Mouse (Mus musculus) urinary bladder, postnatal 10 days (tissue): ENCODE data around the gene Adamtsl1.

ENCODE experiments used
- DNase-seq: peaks from one replicate; pipeline ENCODE4 v3.0.0; 2022; ENCODE audit warnings: low spot score

Gene Adamtsl1

DNA sequence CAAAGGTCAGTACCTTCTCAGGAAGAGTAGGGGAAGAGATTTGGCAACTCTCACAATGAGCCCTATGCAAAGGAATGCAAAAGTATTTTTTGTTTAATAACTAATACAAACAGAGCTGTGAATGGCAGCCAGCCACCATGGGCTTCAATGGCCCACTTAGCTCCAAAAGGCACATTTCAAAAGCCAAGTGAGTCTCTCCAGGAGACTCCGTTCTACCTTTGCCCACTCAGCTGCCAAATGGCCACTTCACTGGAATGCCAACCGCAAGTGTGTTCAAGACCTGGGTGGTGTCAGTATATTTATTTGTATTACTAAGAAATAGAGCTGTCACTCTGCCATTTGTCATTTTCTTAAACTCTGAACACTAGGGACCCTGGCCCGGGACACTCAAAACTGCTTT, 800.5 kb downstream of the Adamtsl1 start:
- DNase-seq, result no peak

DNA sequence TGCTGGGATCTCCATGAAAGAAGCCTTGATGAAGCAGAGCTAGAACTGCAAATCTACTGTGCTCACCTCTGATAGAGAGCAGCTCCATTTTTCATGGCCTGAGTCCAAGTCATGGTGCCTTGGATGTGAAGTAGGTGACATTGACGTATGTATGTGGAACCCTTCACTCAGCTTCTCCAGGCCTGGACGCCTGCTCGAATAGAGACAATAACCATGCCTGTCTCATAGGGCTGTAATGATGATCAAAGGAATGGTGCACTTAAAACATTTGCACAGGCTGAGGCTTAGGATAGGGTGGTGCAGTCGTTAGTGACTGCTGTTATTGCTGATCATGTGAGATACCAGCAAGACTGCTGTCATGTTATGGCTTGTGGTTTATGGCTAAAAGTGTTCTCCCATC, 801.1 kb downstream of the Adamtsl1 start:
- DNase-seq, result no peak

DNA sequence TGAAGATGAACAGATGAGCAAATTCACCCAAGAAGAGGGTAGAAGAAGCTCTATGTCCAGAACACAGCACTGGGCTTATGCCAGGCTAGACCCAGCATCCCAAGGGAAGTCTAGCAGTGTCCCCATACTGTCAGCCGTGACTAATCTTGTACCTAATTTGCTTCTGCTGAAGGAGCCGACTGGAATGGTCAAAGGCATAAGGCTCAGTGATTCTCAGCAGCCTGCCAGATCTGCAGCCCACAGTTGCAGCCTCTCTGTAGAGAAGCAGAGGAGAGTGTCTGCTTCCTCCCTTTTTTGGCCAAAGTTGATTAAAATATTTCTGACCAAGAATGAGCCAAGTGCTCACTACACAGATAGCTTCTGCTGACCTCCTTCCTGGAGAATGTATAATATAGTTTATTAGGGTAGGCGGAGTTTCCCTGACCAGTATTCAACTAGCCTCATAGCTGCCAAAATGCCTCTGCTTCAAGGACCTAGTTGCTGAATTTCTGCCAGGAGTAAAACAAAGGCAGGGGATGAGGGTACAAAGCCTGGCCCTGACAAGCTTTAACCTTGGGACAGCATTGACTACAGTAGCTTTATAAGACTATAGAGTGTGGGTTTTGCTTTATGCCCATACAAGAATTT, 804.1 kb downstream of the Adamtsl1 start:
- DNase-seq, result no peak

DNA sequence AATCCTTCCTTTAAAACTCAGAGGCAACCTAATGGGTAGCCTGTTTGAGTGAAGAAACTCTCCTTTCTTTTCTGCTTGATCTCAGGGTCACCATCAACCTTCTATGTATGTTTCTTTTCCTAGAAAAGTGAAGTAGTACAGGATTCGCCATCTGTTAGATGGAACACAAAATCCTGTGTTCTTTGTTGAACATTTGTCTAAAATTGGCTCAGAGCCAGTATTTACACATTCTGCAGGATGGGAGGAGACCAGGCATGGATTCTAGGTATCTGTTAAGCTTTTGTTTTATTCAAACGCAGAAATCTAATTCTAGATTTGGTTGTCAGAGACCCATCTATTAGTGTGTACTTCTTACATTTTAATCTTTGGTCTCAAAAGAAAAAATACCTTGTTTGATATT, 811.4 kb downstream of the Adamtsl1 start:
- DNase-seq, result no peak

DNA sequence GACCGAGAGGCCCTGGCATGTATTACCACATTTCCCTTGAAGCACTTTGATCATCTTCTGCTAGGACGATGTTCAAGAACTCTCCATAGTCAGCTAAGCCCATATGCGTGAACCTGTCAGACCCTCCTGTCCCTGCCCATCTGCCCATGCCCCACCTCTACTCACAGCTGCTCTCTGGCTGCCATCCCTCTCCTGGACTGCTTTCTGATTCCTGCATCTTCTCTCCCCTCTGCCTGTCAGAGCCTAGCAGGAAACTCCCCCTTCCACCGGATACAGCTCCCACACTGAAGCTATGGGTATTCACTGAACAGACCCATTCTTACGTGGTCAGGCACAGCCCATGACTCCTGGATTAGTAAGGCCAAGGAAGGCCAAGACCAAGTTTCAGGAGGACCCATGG, 812.0 kb downstream of the Adamtsl1 start:
- DNase-seq, result no peak

DNA sequence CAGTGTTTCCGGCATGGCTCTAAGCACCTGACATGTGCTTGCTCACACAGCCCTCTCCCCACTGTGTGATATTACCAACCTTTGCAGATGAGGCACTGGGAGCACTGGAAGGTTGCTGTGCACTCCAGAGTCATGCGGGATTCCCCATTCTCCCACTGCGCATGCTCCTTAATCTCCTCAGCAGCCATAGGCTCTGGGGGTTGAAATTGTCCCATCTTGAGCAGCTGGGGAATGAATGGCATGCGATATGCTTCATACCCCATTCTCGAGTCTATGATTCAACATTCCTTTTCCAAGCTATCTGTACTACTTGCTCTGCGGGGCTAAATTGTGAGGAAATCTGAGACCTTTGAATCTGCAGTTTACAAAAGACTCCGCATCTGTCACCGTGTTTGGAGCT, 812.7 kb downstream of the Adamtsl1 start:
- no peak for DNase-seq

DNA sequence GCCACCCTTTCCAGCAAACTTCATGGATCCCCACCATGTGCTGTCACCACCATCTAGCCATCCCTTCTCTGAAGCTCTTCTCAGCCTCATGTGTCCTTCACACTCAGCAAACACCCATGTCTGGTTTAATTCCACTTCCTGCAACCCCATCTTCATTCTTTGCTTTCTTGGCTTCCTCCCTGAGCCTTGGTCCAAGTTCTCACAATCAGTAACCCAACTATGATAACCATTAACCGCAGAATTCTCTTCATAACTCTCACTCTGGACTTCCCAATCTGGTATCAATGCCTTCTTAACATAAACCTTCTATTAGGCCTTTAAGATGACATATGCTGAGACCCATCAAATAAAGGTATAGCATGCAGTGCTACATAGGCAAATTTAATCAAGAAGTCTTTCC, 815.5 kb downstream of the Adamtsl1 start:
- DNase-seq, result no peak

DNA sequence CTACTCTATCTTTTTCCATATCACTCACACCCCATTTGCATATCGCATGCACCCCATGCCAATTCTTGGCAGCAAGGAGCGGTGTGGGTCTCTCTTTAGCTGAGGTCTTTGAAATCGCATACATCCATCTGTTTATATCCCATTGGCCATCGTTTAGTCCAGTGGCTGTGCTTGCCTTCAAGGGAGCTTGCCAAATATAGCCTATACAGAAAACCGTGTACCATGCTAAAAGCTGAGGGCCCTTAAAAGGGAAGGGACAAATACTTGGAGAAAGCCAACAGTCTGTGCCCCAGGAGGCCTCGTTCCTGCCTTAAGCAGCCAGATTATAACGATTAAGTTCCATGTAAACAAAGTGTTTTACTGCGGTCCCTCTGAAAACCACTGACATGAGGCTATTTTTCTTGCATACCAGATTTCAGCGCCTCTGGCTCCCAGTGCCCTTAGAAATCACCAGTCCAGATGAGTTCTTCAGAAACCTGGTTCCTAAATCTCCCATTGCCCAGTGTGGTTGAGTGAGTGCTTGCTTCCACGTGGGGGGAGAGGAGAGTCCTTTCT, 822.0 kb downstream of the Adamtsl1 start:
- DNase-seq, result no peak

DNA sequence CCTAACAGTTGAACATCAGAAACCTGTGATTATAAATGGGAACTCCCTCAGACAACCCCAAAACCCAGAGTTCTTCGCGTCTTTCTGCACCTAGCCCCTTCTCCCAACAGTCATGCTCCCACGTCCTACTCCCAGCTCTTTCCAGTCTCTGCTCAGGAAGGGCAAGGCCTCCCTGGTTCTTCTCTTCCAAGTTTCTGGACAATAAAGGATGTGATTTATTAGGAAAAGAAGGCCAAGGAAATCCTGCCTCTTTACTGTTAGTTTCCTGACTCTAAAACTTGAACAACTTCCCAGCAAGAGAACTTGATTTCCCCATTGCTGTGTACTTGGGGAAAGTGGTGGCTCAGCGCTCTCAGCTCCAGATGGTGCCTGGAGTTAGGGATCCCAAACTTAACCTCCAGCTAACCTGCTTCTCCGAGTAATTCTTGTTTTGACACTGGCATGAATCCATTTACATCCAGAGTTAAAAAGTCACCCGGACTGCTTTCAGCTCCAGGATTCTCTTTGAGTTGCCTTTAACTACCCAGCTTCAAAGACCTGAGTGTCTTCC, 823.3 kb downstream of the Adamtsl1 start:
- DNase-seq, result no peak

DNA sequence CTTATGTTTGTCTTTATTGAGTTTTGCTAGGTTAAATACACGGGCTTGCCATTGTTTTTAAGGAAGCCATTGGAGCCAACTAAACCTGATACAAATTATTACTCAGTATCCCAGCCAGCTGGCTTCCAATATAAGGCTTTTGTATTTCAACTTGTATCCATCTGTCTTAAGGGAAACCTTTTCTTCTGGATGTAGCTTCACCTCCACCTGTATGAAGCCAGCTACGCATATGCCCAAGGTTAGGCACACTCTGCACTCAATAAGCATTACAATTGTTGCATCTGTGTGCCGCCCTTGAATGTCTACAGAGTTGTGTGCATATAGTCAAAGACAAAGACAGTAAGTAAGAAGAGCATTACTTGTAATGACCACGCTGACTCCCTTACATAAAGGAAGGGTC, 835.4 kb downstream of the Adamtsl1 start:
- DNase-seq, result no peak

DNA sequence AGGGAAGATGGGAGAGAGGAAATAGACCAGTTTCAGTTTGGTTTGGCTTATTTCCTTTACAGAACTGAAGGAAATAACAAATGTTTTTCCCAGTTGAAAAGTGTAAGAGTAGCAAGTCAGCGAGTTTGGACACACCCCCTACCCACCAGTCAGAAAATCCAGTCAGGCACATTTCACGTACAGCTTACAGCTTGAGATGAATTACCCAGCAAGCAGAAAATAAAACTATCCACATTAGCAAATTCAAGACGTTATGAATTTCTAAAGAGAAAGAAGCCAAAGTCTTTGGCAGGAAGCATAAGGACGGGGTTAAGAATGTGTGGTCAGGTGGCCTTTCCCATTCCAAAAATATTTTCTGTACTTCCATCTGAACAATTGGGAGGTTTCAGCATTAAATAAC, 838.1 kb downstream of the Adamtsl1 start:
- no peak for DNase-seq

DNA sequence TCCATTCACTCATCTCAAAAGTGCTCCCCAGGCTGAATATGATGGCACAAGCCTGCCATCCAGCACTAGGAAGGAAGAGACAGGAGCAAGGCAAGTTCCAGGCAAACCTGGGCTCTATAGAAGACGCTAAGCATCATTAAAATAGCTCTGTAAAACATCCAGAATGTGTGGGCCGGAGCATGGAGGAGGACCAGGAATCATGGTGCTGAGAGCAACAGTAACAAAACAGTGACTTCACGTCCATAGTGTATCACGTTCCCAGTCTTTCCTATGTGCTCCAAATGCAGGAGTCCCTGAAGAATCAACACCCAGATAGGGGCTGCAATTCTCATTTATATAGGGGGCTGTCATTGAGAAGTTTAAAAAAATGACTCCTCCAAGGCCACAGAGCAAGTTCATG, 839.6 kb downstream of the Adamtsl1 start:
- DNase-seq, result no peak

DNA sequence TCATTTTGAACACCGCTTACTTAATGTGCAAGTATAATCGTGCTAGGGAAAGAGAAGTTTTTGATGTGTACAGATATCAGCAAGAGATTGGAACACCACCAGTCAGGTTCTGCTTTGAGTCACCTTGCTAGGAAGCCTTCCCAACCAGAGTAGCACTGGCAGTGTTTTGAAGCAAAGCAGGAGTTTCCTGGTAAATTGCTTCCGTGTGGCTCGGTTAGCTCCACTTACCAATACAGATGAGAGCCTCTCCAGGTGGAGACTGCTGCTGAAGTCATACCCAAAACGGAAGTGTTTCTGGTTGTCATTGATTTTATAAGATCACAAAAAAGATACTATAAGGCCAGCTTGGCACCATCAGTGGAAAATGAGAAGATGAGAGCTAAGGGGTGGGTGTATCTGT, 845.4 kb downstream of the Adamtsl1 start:
- no peak for DNase-seq

DNA sequence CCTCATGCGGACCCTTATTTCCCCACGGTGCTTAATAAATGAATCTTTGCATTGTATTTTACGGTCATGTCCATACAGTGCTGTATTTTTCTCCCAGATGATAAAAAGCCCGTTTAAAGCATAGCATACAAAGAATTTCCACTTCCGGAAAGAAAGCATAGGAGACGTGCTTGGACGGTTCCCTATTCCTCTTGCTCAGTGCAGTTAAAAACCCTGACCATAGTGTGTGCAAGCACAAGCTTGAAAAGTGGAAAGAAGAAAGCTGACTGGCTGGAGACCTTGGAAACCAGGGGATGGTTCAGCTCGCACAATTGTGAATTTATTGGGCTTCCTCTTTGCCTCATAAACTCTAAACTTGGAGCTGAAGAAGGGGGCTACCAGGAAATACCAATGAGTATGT, 855.1 kb downstream of the Adamtsl1 start:
- no peak for DNase-seq

DNA sequence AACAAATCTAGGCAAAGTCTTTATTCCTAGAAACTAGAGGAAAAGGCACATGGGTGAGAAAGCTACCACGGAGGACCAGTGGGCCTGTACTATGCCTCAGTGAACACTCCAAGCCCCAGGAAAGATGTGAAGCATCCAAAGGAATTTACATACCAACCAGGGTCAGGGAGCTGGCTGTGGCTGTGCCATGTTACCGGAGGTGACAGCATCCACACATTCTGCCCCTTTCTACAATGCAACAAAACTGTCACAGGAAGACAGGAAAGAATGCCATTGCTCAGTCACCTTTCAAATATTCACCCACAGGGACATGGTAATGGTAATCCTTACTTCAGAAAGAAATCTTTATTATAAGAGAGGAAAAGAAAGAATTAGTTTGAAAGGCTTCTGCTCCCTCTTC, 859.2 kb downstream of the Adamtsl1 start:
- DNase-seq, result no peak

DNA sequence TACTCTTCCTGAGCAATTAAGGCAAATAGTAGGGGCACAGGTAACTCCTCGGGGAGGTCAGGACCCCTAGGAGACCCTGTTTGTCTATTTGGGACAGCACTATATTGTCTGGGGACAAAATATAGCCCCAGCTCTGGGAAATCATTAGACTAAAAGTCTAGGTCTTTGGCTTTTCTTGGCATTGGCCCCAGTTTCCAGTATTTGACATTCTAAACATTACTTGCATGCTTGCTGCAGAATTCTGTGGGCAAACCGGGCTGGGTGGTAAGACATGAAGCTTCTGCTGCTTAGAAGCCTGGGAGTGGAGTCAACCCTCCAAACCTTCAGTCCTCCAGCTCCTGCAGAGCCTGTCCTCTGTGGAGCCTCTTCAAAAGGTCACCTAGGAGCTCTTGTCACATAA, 869.2 kb downstream of the Adamtsl1 start:
- no peak for DNase-seq

DNA sequence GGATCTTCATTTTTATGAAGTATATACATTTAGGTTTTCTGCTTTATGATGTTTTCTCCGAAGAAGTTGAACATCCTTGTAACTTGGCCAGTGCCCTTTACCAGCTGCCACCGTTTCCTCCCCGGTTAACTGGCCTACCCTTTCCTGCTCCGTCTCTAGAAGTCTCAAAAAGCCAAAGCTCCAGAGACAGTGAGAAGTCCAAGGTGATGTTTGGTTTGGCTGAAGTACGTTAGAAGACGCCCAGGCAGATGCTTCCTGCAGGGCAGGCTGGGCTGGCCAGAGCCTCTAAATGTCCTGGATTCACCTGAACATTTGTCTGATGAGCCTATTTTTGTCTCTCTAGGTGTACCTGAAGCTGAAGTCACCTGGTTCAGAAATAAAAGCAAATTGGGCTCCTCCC, 871.1 kb downstream of the Adamtsl1 start:
- no peak for DNase-seq

DNA sequence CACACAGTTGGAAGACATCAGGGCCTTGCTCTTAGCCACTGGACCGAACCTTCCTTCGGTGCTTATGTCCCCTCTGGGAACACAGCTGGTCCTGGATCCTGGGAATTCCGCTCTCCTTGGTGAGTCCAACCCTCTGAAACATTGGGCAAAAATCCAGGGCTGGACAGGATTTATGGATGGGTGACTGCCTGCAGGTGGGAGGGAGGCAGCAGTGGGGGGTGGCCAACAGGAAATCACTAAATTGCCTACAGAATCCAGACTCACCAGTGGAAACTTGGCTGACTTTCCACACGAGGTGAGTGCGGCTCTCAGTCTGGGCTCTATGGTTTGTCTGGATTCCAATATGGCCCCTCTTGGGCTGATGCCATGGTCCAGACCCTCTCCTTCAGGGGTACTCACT, 874.5 kb downstream of the Adamtsl1 start:
- DNase-seq, result no peak

DNA sequence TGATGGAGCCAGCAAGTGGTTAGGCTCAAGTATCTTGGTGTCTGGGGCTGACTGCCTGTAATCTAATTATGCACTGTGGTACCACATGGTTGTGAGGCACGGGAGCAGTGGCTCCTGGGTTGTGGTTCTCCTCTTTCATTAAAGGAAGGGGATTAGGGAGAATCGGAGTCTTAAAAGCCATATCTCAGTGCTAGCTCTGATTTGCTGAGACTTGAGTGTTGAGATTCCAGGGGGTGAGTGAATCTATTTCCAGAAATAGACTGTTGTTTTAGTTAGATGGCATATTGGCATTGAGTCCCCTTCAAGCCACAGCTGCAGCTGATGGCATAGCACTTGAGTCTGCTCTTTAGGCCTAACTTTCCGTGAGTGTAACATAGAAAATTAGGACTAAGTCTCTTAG, 877.2 kb downstream of the Adamtsl1 start:
- no peak for DNase-seq

DNA sequence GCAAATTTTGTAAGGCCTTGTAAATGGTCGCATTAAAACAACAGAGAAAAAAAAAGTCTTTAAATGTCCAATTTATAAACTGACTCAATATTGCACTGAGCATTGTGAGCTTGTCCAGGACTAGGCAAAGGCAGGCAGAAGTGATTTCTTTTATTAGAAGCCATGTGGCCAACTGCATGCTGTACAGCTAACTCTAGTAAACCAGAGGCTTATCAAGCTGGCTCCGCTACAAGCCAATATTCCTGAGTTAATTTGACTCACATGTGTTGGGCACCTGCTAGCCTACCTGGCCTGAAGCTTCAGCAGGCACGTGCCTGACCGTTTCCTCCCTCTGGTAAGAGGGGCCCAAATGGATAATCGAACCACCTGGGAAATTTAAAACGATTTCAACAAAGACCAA, 881.7 kb downstream of the Adamtsl1 start:
- no peak for DNase-seq

DNA sequence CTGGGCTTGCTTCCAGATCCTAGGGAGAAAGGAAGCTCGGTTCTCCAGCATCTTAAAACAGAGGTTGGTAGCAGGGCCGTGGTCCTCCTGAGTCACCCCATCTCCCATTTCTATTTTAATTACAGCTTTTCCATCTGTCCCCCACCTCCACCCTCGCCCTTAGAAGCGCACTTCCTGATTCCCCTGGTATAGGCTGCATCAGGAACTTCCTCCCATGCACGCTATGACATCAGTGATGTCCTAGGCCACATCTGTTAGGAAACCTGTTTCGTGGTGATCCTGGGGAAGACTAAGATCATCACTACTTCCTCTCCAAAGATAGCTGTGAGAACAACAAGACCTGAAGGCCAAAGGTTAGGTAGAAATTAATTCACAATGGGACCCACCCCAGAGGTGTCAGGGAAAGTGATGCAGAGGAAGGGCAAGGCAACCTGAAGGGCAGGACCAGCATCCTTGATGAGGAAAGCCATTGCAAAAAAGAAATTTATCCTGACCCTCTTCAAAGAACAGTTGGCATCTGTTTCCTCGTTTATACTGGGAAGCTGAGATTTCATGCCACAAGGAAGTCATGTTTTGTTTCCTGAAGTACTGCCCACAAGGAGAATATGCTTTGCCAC, 882.8 kb downstream of the Adamtsl1 start:
- no peak for DNase-seq

DNA sequence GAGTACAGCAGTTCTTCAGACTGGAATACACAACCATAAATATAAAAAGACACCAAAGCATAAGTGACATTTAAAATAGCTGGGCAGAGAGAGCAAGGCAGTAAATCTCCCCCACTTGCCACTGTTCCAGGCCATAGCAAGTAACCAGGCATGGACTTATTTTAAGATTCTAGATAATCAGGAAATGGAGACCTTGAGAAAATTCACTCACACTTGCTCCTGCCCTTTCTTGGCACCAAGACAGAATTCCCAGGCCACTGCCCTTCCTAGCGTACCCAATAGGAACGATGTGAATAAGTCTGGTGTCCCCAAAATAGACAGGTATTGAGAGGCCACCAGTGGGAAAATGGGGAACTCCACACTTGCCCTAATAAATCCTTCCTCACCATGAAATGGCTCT, 883.5 kb downstream of the Adamtsl1 start:
- DNase-seq, result no peak

DNA sequence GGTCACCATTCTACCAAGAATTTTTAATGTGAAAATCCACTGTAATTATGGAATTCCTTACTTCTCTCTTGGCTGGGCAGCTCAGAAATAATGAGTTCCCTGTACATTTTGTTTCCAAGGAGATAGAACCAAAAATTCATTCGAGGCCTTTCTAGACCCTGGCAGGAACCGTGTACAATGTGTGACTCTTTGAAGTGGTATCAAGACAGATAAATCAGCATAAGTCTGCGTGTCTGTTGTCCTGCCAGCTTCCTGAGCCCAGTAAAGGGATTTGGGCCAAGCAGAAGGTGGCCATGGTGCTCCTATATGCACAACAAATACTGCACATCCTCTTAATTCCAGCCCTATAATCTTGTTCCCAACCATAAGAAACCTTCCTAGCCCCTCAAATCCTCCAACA, 887.1 kb downstream of the Adamtsl1 start:
- no peak for DNase-seq
